Mouse (Mus musculus): ENCODE measurements around the gene Prpsap1. TPM values are rescaled to one million over a fixed set of nuclear protein-coding genes. Genes with fewer than 3 reads are reported as not detected.

Prpsap1 gene
- total and polyA plus RNA-seq, 3 experiments = 79.8 to 114 (median 114) TPM

- TF ChIP-seq RCOR1 (conservative IDR thresholded peaks at IDR 0.05; ENCODE audit: low read depth, low read length) (0 out of 2 replicates have a peak, but pooled peaks have one; percentile 23), ZNF384 (IDR thresholded peaks at IDR 0.05; ENCODE audit: low read depth, low read length) (peak; percentile 5; the same call in 1 of the 2 replicates), MAFK (IDR thresholded peaks at IDR 0.05; ENCODE audit: insufficient replicate concordance, low read length) (no peak), CHD1 (IDR thresholded peaks at IDR 0.05; ENCODE audit: low read depth, low read length) (peak; percentile 23; the same call in 1 of the 2 replicates)
Measured at GRCm38 (mm10) chr11:116435992-116436724, 57.8 kb downstream of the Prpsap1 start (continued).

GRCm38 (mm10) chr11:116434967-116435752 is 58.8 kb downstream of the Prpsap1 start:
- Histone ChIP-seq H3K4me2 (ENCODE audit: insufficient read depth, low read depth, poor library complexity, severe bottlenecking) (peak overlapping the region; percentile 78), H3K4me1 (ENCODE audit: control insufficient read depth in 1 of 2, insufficient read depth in 2 of 2) (peaks cover 27 to 65% of the 10 kb centered on the region in 2 experiments), H3K9ac (ENCODE audit: insufficient read depth, low read depth) (peak overlapping the region; percentile 95), H3K36me3 (replicated peaks in 1 of 2; ENCODE audit: control insufficient read depth in 1 of 2, insufficient read depth in 1 of 2, low read length in 1 of 2) (peaks cover 16 to 33% of the 10 kb centered on the region in 2 experiments), H3K27ac (ENCODE audit: insufficient read depth, low read depth) (peak overlapping the region; percentile 81), H3K79me2 (replicated peaks; ENCODE audit: control insufficient read depth, extremely low read depth, insufficient read depth, poor library complexity, severe bottlenecking) (peaks cover 37% of the 10 kb centered on the region), H3K4me3 (replicated peaks in 1 of 3; ENCODE audit: low read depth in 2 of 3, low read length in 2 of 3, poor library complexity in 1 of 3) (peak overlapping the region; percentile 67 to 83 (median 74)), H3K27me3 (replicated peaks) (no peaks in the 10 kb centered on the region), H3K9me3 (replicated peaks; ENCODE audit: low read length) (no peaks in the 10 kb centered on the region)
- in situ Hi-C loops (cut with MboI; ENCODE audit: low pct_ligation_motif_present, low pct_unique_long_range_greater_than_20kb, low sequenced_read_pairs) (no loop called here), dilution Hi-C loops (cut with MboI; ENCODE audit: extremely low pct_ligation_motif_present, extremely low pct_unique_long_range_greater_than_20kb, low sequenced_read_pairs) (no loop called here)
- no peak for DNase-seq (ENCODE audit: extremely low read depth)
- TF ChIP-seq CTCF (conservative IDR thresholded peaks at IDR 0.05 in 1 of 2, IDR thresholded peaks at IDR 0.05 in 1 of 2; ENCODE audit: low read depth in 2 of 2, low read length in 2 of 2) (peak in 1 of 2 experiments; percentile 35; a peak in 2 of 4 replicates), TBP (conservative IDR thresholded peaks at IDR 0.05; ENCODE audit: low read depth, low read length) (no peak), ETS1 (conservative IDR thresholded peaks at IDR 0.05; ENCODE audit: low read depth, low read length) (no peak), HCFC1 (IDR thresholded peaks at IDR 0.05; ENCODE audit: low read depth, low read length) (no peak; the same call in 1 of the 2 replicates), MAX (IDR thresholded peaks at IDR 0.05; ENCODE audit: low read length) (no peak), SMC3 (IDR thresholded peaks at IDR 0.05; ENCODE audit: low read depth, low read length) (no peak), TCF12 (IDR thresholded peaks at IDR 0.05; ENCODE audit: low read depth, low read length) (no peak), PAX5 (IDR thresholded peaks at IDR 0.05; ENCODE audit: low read length) (no peak), MAFK (IDR thresholded peaks at IDR 0.05; ENCODE audit: insufficient replicate concordance, low read length) (no peak), POLR2AphosphoS2 (IDR thresholded peaks at IDR 0.05; ENCODE audit: low read depth, low read length) (peak; percentile 82), ELF1 (IDR thresholded peaks at IDR 0.05; ENCODE audit: low read depth, low read length) (peak; percentile 34; the same call in 1 of the 2 replicates), ZNF384 (IDR thresholded peaks at IDR 0.05; ENCODE audit: low read depth, low read length) (peak; percentile 30), NRF1 (IDR thresholded peaks at IDR 0.05; ENCODE audit: low read depth, low read length) (no peak), EP300 (IDR thresholded peaks at IDR 0.05; ENCODE audit: low read length) (no peak), USF2 (conservative IDR thresholded peaks at IDR 0.05; ENCODE audit: low read depth, low read length) (no peak), ZC3H11A (IDR thresholded peaks at IDR 0.05; ENCODE audit: low read depth, low read length) (no peak), GABPA (IDR thresholded peaks at IDR 0.05; ENCODE audit: insufficient replicate concordance, low read depth, low read length) (no peak), RCOR1 (conservative IDR thresholded peaks at IDR 0.05; ENCODE audit: low read depth, low read length) (no peak), IRF4 (IDR thresholded peaks at IDR 0.05; ENCODE audit: low read depth, low read length) (no peak), BHLHE40 (IDR thresholded peaks at IDR 0.05; ENCODE audit: low read depth, low read length) (no peak), POLR2A (IDR thresholded peaks at IDR 0.05; ENCODE audit: low read depth, low read length) (peak; percentile 54), UBTF (IDR thresholded peaks at IDR 0.05; ENCODE audit: low read depth, low read length) (no peak), CHD1 (IDR thresholded peaks at IDR 0.05; ENCODE audit: low read depth, low read length) (peak; percentile 91), JUND (conservative IDR thresholded peaks at IDR 0.05; ENCODE audit: low read depth, low read length) (no peak), JUN (IDR thresholded peaks at IDR 0.05; ENCODE audit: insufficient read depth, low read depth, low read length) (no peak), ZKSCAN1 (IDR thresholded peaks at IDR 0.05; ENCODE audit: borderline replicate concordance, low read depth, low read length) (no peak), MXI1 (IDR thresholded peaks at IDR 0.05; ENCODE audit: low read depth, low read length) (peak; percentile 40), USF1 (IDR thresholded peaks at IDR 0.05; ENCODE audit: low read depth, low read length) (no peak), ZMIZ1 (IDR thresholded peaks at IDR 0.05; ENCODE audit: low read depth, low read length) (no peak; the same call in 1 of the 2 replicates), KAT2A (IDR thresholded peaks at IDR 0.05; ENCODE audit: insufficient replicate concordance, low read length) (no peak), MYC (IDR thresholded peaks at IDR 0.05; ENCODE audit: low read depth, low read length) (peak; percentile 19; the same call in 1 of the 2 replicates), CHD2 (IDR thresholded peaks at IDR 0.05; ENCODE audit: low read length) (no peak), MEF2A (IDR thresholded peaks at IDR 0.05; ENCODE audit: borderline replicate concordance, low read depth, low read length) (0 out of 2 replicates have a peak, but pooled peaks have one; percentile 17), SIN3A (IDR thresholded peaks at IDR 0.05; ENCODE audit: low read length) (peak; percentile 30)

Data from CH12.LX (cell line).